Mouse (Mus musculus) ZHBTc4 (cell line): ENCODE measurements at regions not wholly inside any gene's neighbourhood (a gene's known extent, or its start where the extent isn't known, plus 50 kb on each side); places are given as distances from the start of the nearest gene placed in this dataset.

Source experiments
- DNase-seq: peaks from one replicate; pipeline ENCODE4 v3.0.0-alpha.2; 2011; ENCODE audit warnings: low read depth, low spot score

- DNase-seq, result no peak
Measured at GRCm38 (mm10) chr3:148559752-148560460, 430.4 kb downstream of the Adgrl2 start.

- no peak for DNase-seq
Measured at GRCm38 (mm10) chr3:148558592-148559157, 431.7 kb downstream of the Adgrl2 start.

- DNase-seq, result no peak
Measured at GRCm38 (mm10) chr3:148555324-148555723, 435.0 kb downstream of the Adgrl2 start.

- DNase-seq, result no peak
Measured at GRCm38 (mm10) chr3:148550716-148551115, 439.6 kb downstream of the Adgrl2 start.

- DNase-seq, result no peak
Measured at GRCm38 (mm10) chr3:148544929-148545328, 445.4 kb downstream of the Adgrl2 start.

GRCm38 (mm10) chr3:148542217-148542616 is 448.1 kb downstream of the Adgrl2 start:
- no peak for DNase-seq

GRCm38 (mm10) chr3:148537669-148538271 is 452.6 kb downstream of the Adgrl2 start:
- DNase-seq, result no peak

- DNase-seq, result no peak
Measured at GRCm38 (mm10) chr3:148529893-148530292, 460.5 kb downstream of the Adgrl2 start.

GRCm38 (mm10) chr3:148510381-148510780 is 480.0 kb downstream of the Adgrl2 start:
- DNase-seq, result no peak

GRCm38 (mm10) chr3:148504928-148505327 is 485.4 kb downstream of the Adgrl2 start:
- no peak for DNase-seq

GRCm38 (mm10) chr3:148503432-148503831 is 486.9 kb downstream of the Adgrl2 start:
- DNase-seq, result no peak

- no peak for DNase-seq
Measured at GRCm38 (mm10) chr3:148501801-148502200, 488.6 kb downstream of the Adgrl2 start.

- DNase-seq, result no peak
Measured at GRCm38 (mm10) chr3:148496672-148497071, 493.7 kb downstream of the Adgrl2 start.

GRCm38 (mm10) chr3:148491287-148491686 is 499.1 kb downstream of the Adgrl2 start:
- DNase-seq, result no peak

- DNase-seq, result no peak
Measured at GRCm38 (mm10) chr3:148489201-148489600, 501.2 kb downstream of the Adgrl2 start.

- no peak for DNase-seq
Measured at GRCm38 (mm10) chr3:148487949-148488348, 502.4 kb downstream of the Adgrl2 start.

- DNase-seq, result peak; percentile 10
Measured at GRCm38 (mm10) chr3:148475862-148476261, 514.5 kb downstream of the Adgrl2 start.

GRCm38 (mm10) chr3:148472943-148473444 is 517.4 kb downstream of the Adgrl2 start:
- DNase-seq, result no peak

GRCm38 (mm10) chr3:148465456-148465855 is 524.9 kb downstream of the Adgrl2 start:
- DNase-seq, result no peak

- DNase-seq, result no peak
Measured at GRCm38 (mm10) chr3:148462791-148463190, 527.6 kb downstream of the Adgrl2 start.

GRCm38 (mm10) chr3:148448888-148449287 is 541.5 kb downstream of the Adgrl2 start:
- no peak for DNase-seq

GRCm38 (mm10) chr3:148448465-148448864 is 541.9 kb downstream of the Adgrl2 start:
- DNase-seq, result no peak

- no peak for DNase-seq
Measured at GRCm38 (mm10) chr3:148446845-148447244, 543.5 kb downstream of the Adgrl2 start.
